Mouse (Mus musculus) urinary bladder, postnatal 10 days (tissue): ENCODE results near the gene Lst1.

Source experiments
- DNase-seq: peaks from one replicate; pipeline ENCODE4 v3.0.0; 2022; ENCODE audit warnings: low spot score

Lst1 gene

GRCm38 (mm10) chr17:35159638-35160037 is 28.6 kb downstream of the Lst1 start:
- no peak for DNase-seq

- DNase-seq: no peak
Observed at GRCm38 (mm10) chr17:35158850-35159593, 29.2 kb downstream of the Lst1 start.

GRCm38 (mm10) chr17:35157661-35158175 is 30.5 kb downstream of the Lst1 start:
- DNase-seq: no peak

GRCm38 (mm10) chr17:35157254-35157653 is 31.0 kb downstream of the Lst1 start:
- DNase-seq: no peak

- DNase-seq: no peak
Observed at GRCm38 (mm10) chr17:35156461-35157200, 31.6 kb downstream of the Lst1 start.

- DNase-seq: no peak
Observed at GRCm38 (mm10) chr17:35155451-35155850, 32.8 kb downstream of the Lst1 start.

GRCm38 (mm10) chr17:35154616-35155015 is 33.6 kb downstream of the Lst1 start:
- DNase-seq: no peak

- no peak for DNase-seq
Observed at GRCm38 (mm10) chr17:35153931-35154330, 34.3 kb downstream of the Lst1 start.

- DNase-seq: no peak
Observed at GRCm38 (mm10) chr17:35153077-35153476, 35.2 kb downstream of the Lst1 start.

- DNase-seq: no peak
Observed at GRCm38 (mm10) chr17:35152121-35152520, 36.1 kb downstream of the Lst1 start.

GRCm38 (mm10) chr17:35147922-35148639 is 40.2 kb downstream of the Lst1 start:
- DNase-seq: no peak

GRCm38 (mm10) chr17:35147348-35147747 is 40.9 kb downstream of the Lst1 start:
- no peak for DNase-seq

- no peak for DNase-seq
Observed at GRCm38 (mm10) chr17:35146139-35146538, 42.1 kb downstream of the Lst1 start.

GRCm38 (mm10) chr17:35141971-35142370 is 46.3 kb downstream of the Lst1 start:
- no peak for DNase-seq

GRCm38 (mm10) chr17:35140490-35140996 is 47.7 kb downstream of the Lst1 start:
- DNase-seq: no peak

GRCm38 (mm10) chr17:35139269-35139668 is 49.0 kb downstream of the Lst1 start:
- no peak for DNase-seq

- no peak for DNase-seq
Observed at GRCm38 (mm10) chr17:35135591-35136320, 52.5 kb downstream of the Lst1 start.
